Mouse (Mus musculus) gonadal fat pad, adult 2 months (tissue): Measurements from ENCODE around the gene Gm45062. TPM values are rescaled to one million over a fixed set of nuclear protein-coding genes. Genes with fewer than 3 reads are reported as not detected.

Experiments used
- DNase-seq: peaks from one replicate; pipeline ENCODE4 v3.0.0-alpha.2; 2012; ENCODE audit warnings: low read depth
- polyA plus RNA-seq: library from polyadenylated mRNA; depleted of rRNA; stranded (reverse); fragments of >200 nt; gene quantifications from 2 replicates; pipeline ENCODE4 v1.2.3, GENCODE M21; 2012

Gm45062 gene
- polyA plus RNA-seq, 1 experiment, result 1.5 TPM

- DNase-seq, result no peak
Observed at GRCm38 (mm10) chr6:8474316-8474715, 215.1 kb downstream of the Gm45062 start.

- DNase-seq, result no peak
Observed at GRCm38 (mm10) chr6:8474820-8475219, 215.6 kb downstream of the Gm45062 start.

GRCm38 (mm10) chr6:8479176-8479575 lies 219.9 kb downstream of the Gm45062 start:
- DNase-seq, result no peak

GRCm38 (mm10) chr6:8484437-8485275 lies 225.4 kb downstream of the Gm45062 start:
- no peak for DNase-seq

- DNase-seq, result no peak
Observed at GRCm38 (mm10) chr6:8485414-8486175, 226.3 kb downstream of the Gm45062 start.

GRCm38 (mm10) chr6:8486391-8487043 lies 227.3 kb downstream of the Gm45062 start:
- DNase-seq, result no peak

GRCm38 (mm10) chr6:8487044-8487853 lies 228.0 kb downstream of the Gm45062 start:
- no peak for DNase-seq

- DNase-seq, result no peak
Observed at GRCm38 (mm10) chr6:8488249-8488648, 229.0 kb downstream of the Gm45062 start.

- no peak for DNase-seq
Observed at GRCm38 (mm10) chr6:8489266-8489665, 230.0 kb downstream of the Gm45062 start.

GRCm38 (mm10) chr6:8489938-8490585 lies 230.8 kb downstream of the Gm45062 start:
- no peak for DNase-seq

GRCm38 (mm10) chr6:8492248-8492647 lies 233.0 kb downstream of the Gm45062 start:
- no peak for DNase-seq

GRCm38 (mm10) chr6:8495109-8495826 lies 236.0 kb downstream of the Gm45062 start:
- DNase-seq, result no peak

- DNase-seq, result no peak
Observed at GRCm38 (mm10) chr6:8495827-8496222, 236.6 kb downstream of the Gm45062 start.

- no peak for DNase-seq
Observed at GRCm38 (mm10) chr6:8497234-8497867, 238.1 kb downstream of the Gm45062 start.

GRCm38 (mm10) chr6:8497868-8498257 lies 238.6 kb downstream of the Gm45062 start:
- no peak for DNase-seq

GRCm38 (mm10) chr6:8498961-8499360 lies 239.7 kb downstream of the Gm45062 start:
- DNase-seq, result no peak

GRCm38 (mm10) chr6:8503953-8504352 lies 244.7 kb downstream of the Gm45062 start:
- no peak for DNase-seq

- DNase-seq, result no peak
Observed at GRCm38 (mm10) chr6:8504521-8505228, 245.4 kb downstream of the Gm45062 start.

GRCm38 (mm10) chr6:8506631-8507030 lies 247.4 kb downstream of the Gm45062 start:
- no peak for DNase-seq
